Mouse (Mus musculus): ENCODE measurements around the gene Eng. TPM values are rescaled to one million over a fixed set of nuclear protein-coding genes. Genes with fewer than 3 reads are reported as not detected.
A peak's percentile ranks its signal among the peaks of the same experiment; 100 is the strongest.

Eng gene
- total RNA-seq, 2 experiments from 2014 or later: 1.4 to 15.5 TPM

GRCm38 (mm10) chr2:32673176-32673917, 27.0 kb downstream of the Eng start:
- no peak for ATAC-seq (replicated peaks; ENCODE audit: low FRiP score, poor library complexity, severe bottlenecking)

DNA sequence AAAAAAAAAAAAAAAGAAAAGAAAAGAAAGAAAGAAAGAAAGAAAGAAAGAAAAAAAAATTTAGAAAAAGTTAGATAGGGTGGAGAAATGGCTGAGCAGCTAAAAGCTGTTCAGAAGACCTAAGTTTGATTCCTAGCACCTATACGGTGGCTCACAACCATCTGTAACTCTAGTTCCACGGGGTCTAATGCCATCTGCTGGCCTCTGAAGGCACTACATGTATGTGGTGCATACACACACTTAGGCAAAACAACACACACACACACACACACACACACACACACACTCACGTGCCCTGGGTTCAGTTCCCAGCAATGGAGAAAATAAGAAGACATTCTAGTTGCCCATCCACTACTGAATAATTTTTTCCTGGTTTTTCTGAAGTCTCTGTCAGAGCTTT, 30.4 kb downstream of the Eng start:
- ATAC-seq (replicated peaks; ENCODE audit: low FRiP score, poor library complexity, severe bottlenecking): no peak

GRCm38 (mm10) chr2:32677683-32678082, 31.3 kb downstream of the Eng start:
- no peak for ATAC-seq (replicated peaks; ENCODE audit: low FRiP score, poor library complexity, severe bottlenecking)

DNA sequence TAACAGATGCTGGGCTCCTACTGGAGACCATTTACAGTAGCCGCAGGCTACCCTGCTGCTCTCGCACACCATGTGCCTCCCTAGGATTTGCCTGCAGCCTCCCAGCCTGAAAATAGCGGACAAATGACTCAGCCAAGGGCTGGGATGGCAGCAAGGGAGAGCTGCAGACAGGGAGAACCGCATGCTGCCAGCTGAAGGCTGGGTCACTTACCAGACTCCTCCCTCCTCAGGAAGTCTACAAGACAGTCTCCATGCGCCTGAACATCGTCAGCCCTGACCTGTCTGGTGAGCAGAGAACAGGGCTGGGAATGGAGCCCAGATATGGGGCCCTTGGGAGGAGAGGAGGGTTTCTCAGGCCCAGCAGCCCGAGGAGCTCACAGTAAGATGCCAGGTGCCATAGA, 33.7 kb downstream of the Eng start:
- ATAC-seq (replicated peaks; ENCODE audit: low FRiP score, poor library complexity, severe bottlenecking): no peak

GRCm38 (mm10) chr2:32680961-32681650, 34.7 kb downstream of the Eng start:
- ATAC-seq (replicated peaks; ENCODE audit: low FRiP score, poor library complexity, severe bottlenecking): no peak

DNA sequence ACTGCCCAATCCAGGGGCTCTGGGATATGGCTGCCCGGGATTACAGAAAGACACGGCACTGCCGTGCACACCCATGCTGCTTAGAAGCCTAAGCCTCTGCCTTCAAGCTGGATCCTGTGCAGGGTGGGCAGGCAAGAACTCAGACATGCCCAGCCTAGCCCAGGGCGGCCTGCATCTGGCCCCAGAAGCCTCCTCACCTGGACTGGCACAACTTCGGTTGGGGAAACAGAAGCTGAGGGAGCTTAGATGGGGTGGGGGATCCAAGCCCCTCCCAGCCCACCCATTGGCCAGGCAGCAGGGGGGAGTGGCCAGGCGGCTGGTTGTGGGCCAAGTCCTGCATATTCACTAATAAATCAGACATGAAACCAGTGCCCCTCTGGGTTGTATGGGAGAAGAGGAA, 35.4 kb downstream of the Eng start:
- ATAC-seq (replicated peaks; ENCODE audit: low FRiP score, poor library complexity, severe bottlenecking): no peak

DNA sequence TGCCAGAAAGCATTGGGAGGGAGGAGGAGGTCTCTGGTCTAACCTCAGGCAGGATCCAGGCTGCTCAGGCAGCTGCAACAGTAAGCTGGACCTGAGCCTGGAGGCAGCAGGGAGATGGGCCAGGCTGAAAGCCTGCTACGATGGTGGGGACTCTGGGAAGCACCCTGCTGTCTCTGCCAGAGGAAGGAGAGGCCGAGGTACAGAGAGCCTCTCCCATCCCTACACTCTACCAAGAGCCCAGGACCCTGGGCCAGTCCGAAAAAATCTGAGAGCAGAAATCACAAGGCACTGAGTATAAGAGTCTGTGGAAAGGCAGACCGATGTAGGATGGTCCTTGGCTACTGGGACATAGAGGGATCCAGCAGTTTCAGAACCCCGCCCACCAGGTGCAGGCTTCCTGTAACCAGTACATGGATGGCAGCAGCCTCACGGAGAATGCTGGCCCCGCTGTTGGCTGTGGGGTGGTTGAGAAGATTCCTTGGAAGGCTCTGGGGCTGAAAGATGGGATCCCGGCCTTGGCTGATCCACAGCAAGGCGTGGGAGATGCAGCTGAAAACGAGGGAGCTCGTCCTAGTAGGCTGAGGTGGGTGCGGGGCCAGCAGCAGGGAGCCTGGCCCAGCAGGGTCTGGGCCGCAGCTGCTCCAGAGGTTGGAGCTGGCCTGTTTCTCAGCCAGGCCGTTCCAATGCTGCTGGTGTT, 36.5 kb downstream of the Eng start:
- no peak for ATAC-seq (replicated peaks; ENCODE audit: low FRiP score, poor library complexity, severe bottlenecking)

- no peak for ATAC-seq (replicated peaks; ENCODE audit: low FRiP score, poor library complexity, severe bottlenecking)
These were observed 37.3 kb downstream of the Eng start for GRCm38 (mm10) chr2:32683701-32684100.

DNA sequence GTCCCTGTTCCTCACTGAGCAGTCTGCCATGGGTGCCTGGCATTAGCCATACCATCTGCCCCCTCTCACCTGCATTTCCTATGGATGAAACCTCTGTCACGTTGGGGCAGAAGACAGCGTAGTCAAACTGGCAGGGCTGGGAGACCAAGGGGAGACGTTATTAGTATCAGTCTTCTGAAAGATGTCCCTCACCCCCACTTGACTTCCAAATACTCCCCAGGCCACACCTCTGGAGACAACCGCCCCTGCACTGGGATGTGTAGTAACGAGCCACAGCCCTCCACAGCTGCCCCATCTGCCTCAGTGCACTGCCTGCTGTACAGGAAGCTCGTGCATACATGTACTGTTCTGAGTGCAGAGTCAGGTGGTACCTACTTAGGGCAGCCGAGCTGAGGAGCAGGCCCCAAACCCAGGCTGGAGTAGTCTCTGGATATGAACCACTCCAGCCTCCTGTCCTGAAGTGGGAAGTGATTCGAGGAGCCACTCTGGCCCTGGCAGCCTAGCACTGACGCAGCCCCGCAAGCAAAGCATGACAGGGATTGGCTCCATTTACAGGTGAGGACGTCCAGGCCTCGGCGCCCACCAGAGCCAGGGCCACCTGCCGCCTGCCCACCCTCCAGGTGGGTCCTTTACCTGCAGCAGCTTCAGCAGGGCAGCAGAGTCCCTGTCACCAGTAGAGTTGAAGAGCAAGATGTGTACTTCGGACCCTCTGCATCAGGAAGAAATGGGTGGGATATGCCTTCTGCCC, 38.5 kb downstream of the Eng start:
- no peak for ATAC-seq (replicated peaks; ENCODE audit: low FRiP score, poor library complexity, severe bottlenecking)

GRCm38 (mm10) chr2:32685807-32686206, 39.4 kb downstream of the Eng start:
- no peak for ATAC-seq (replicated peaks; ENCODE audit: low FRiP score, poor library complexity, severe bottlenecking)

DNA sequence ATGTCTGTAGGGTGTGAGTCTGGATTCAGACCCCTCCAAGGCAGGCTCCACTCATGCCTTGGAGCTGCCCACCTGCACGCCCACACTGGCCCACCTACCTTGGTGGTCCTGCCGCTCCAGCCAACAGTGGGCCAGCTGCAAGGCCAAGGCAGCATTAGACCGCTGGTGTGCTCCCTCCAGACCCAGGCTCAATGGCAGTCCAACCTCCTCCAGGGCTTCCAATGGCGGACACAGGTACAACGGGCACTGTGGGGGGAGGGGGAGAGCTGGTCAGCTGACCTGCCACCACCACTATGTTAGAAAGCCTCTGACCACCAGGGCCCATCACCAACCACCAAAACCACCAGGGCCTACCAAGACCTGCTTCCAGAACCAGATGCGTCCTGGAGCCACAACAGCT, 40.2 kb downstream of the Eng start:
- no peak for ATAC-seq (replicated peaks; ENCODE audit: low FRiP score, poor library complexity, severe bottlenecking)

GRCm38 (mm10) chr2:32687562-32687961, 41.2 kb downstream of the Eng start:
- ATAC-seq (replicated peaks; ENCODE audit: low FRiP score, poor library complexity, severe bottlenecking): no peak

GRCm38 (mm10) chr2:32689420-32689819, 43.0 kb downstream of the Eng start:
- ATAC-seq (replicated peaks; ENCODE audit: low FRiP score, poor library complexity, severe bottlenecking): peak; percentile 71

DNA sequence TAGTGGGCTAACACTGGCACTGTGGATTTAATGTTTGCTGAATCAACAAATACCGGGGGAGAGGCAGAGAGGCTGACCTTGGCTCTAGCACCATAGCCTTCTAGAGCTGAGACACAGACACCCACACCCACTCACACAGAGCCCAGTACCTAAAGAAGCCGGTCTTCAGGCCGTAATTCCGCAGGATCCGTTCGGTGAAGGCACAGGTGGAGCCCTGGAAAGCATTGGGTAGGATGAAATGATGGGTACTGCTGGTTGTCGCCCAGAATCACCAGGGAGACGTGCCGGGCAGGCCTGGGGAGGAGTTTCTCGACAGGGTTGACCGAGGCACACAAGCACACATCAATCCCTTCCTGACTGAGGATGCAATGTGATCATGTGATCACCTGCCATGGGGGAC, 44.6 kb downstream of the Eng start:
- ATAC-seq (replicated peaks; ENCODE audit: low FRiP score, poor library complexity, severe bottlenecking): no peak

GRCm38 (mm10) chr2:32692496-32692895, 46.1 kb downstream of the Eng start:
- ATAC-seq (replicated peaks; ENCODE audit: low FRiP score, poor library complexity, severe bottlenecking): no peak

GRCm38 (mm10) chr2:32693282-32693681, 46.9 kb downstream of the Eng start:
- ATAC-seq (replicated peaks; ENCODE audit: low FRiP score, poor library complexity, severe bottlenecking): no peak

DNA sequence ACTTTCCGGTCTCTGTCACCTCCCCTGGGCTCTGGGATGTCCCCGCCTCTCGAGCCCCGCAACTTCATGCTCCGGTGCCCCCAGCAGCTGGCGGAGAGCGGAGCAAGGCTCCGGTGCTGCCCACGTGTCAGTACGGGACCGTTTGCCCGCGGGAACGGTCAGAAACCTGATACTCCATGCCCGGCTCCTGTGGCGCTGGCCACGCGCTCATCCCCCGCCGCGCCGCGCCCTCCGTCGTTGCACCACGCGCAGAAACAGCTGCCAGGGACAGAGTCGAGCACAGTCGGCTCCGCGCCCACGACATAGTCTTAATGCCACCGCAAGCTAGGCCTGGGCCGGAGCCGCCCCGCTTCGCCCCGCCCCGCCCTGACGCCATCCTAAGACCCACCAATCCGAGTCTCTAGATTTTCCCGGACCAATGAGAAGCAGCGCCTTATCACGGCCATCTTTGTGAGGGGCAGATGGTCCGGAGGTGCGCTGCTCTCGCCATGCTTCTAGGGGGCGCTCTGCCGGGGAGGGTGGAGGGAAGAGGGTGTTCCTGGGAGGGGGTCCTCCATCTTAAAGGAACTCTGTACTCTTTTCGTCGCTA, 47.5 kb downstream of the Eng start:
- ATAC-seq (replicated peaks; ENCODE audit: low FRiP score, poor library complexity, severe bottlenecking): peak; percentile 88

DNA sequence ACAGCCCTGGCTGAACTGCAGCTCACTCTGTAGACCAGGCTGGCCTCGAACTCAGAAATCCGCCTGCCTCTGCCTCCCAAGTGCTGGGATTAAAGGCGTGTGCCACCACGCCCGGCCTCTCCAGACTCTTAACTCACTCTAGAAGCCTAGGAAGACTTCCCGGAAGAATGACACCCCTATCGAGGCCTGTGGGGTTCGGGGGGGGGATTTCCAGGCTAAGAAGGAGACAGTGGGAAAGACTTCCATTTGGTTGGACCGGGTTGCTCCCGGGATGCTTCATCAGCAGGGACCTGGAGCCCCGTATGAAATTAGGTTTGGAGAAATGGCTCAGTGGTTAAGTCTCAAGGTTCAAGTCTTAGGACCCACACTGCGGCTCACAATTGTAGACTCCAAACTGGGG, 48.3 kb downstream of the Eng start:
- ATAC-seq (replicated peaks; ENCODE audit: low FRiP score, poor library complexity, severe bottlenecking): no peak

DNA sequence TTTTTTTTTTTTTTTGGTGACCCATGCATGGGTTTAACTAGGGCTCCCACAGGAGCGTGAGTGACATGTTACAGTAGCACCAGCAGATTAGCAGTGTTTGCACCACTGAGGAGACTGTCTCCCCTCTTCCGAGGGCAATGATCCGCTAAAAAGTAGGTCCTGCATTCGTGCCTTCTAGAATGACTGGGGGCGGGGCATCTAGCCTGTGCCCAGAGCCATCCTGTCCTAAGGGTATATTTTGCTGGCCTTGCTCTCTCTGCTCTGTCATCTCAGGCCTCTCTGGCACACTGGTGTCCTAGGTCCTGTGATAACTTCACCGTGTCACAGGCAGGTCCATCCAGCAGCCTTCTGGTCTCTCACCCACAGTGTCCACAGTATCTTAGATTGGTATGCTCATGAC, 53.3 kb downstream of the Eng start:
- ATAC-seq (replicated peaks; ENCODE audit: low FRiP score, poor library complexity, severe bottlenecking): no peak

All from erythroid progenitor cell, adult 5-6 weeks (primary cell).